Comparison of ENCODE assay signal across 13 mouse cellular contexts in the genomic region with DNA sequence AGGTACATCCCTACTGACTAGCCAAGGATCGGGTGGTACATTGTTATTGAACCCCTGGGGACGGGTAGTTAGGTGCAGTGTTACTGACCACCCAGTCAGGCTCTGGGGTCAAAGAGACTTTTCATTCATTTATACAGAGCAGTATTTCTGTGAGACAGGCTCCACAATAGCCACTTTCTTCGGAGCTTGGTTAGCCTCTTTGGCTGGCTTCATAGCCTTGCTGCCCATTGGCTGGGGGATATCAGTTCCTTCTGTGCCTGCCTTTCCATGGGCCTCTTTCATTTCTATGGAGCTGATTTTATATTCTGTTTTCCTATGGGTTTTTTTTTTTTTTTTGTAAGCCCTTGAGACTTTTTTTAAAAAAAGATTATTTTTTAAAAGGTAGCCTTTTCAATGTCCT. TPM values are rescaled to one million over a fixed set of nuclear protein-coding genes. Genes with fewer than 3 reads are reported as not detected.
"Had no signal": no experiment of that assay in that cellular context is flagged by ENCODE, and none has a peak within 500 bp of the region (broad histone marks: within the 10 kb centered on the region; RNA-seq: fewer than 3 reads in every experiment).

No protein-coding gene starts in this region.

- H3K27me3 ChIP-seq: liver, embryonic 13.5 days; lung, embryonic 15.5 days; megakaryocyte, embryonic 14.5 days; midbrain, embryonic 13.5 days had no signal

- H3K4me1 ChIP-seq: liver, embryonic 13.5 days; lung, embryonic 15.5 days; megakaryocyte, embryonic 14.5 days had no signal

- ATAC-seq: intestine, postnatal 0 days; liver, postnatal 0 days; midbrain, embryonic 13.5 days had no signal

- H3K4me3 ChIP-seq: liver, embryonic 13.5 days; lung, embryonic 15.5 days; megakaryocyte, embryonic 14.5 days; midbrain, embryonic 13.5 days; myocyte had no signal

- H3K9ac ChIP-seq: liver, embryonic 13.5 days; liver, postnatal 0 days; lung, embryonic 15.5 days; midbrain, embryonic 13.5 days had no signal

- H3K36me3 ChIP-seq: liver, embryonic 13.5 days had no signal

- H3K4me2 ChIP-seq: liver, embryonic 13.5 days; lung, embryonic 15.5 days; midbrain, embryonic 13.5 days had no signal

- DNase-seq: kidney, adult 8-10 months; kidney, postnatal 25 days; liver; liver, embryonic 13.5 days; liver, postnatal 0 days; lung, postnatal 14 days had no signal

- H3K27ac ChIP-seq: liver, embryonic 13.5 days; lung, embryonic 15.5 days; macrophage; midbrain, embryonic 13.5 days; stomach, postnatal 0 days had no signal

- H3K9me3 ChIP-seq: liver, embryonic 13.5 days; lung, embryonic 15.5 days; midbrain, embryonic 13.5 days had no signal

RNA-seq across cellular contexts. Expression of a gene that starts 20.7 kb away (rescaled TPM):
- polyA plus RNA-seq: macrophage had no signal

RNA-seq across cellular contexts. Expression of a gene that starts 57.7 kb away (rescaled TPM):
- polyA plus RNA-seq: macrophage had no signal
